Mouse (Mus musculus): ENCODE data around the gene Zfp317.
"Not testable (repeated sequence)": the region's sequence is repeated elsewhere in the genome, so short reads cannot be mapped to it uniquely, and the experiment has no call there.

Gene Zfp317

DNA sequence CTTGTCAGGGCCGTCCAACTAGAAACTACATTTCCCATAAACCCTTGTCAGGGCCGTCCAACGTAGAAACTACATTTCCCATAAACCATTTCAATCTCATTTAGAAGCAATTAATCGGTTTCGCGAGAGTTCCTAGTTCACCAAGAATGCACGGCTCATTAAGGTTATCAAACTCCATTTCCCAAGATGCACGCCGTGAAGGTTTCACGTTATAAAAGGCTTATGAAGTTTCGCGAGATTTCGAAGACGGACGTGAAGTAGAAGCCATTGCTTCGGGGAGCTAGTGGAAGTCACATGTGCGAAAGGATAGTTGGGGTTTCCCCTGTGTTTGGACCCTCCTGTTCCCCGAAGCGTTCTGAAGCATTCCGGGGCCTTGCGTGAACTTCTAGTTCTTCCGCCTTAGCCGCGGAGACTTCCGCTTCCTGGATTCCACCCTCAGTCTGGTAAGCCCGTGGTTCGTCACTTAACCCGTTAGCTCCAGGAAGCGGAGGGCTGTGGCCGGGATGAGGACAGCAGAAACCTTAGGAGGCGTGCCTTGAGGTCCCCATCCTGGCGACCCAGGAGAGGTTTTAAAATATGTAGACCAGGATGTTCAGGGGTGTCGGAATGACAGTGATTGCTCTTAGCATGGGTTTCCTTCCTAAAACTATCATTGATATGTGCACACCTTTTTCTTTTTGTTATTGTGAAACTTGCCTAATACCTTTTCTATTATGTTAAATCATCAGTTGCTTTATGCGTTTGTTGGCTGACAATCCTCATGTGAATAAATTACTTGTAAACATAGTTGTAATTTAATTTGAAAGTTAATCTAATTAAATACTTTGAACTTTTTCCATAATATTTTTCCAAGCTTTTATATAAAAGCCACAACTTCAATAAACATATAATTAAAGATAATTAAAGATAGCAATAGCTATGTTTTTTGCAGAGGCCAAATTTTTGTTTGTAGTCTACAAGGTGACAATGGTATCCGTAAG lies at the start of gene Zfp317:
Gene Zfp317, plus strand, starts transcription at position 260 of the 980 bp plus-strand sequence.
- peak; percentile 88 to 89 for DNase-seq

DNA sequence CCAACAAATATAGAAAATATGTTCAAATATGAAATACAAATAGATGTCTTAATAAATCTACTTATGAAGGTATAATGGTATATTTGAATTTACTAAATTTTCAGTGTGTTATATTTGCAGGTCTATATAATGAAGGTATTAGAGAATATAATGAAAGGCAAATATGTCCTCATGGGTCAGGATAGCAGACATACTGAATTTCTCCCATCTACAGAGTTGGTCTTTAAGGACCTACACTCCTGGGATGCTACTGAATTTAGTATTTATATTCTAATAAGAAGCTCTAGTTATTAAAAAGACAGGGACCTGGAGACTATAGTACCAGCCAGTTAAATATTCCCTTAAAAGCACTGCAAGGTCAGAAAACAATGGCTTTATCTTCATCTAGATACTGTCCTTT lies 39.6 kb upstream of the Zfp317 start, which contains the start of gene Olfr855:
Gene Olfr855, plus strand, starts transcription at position 301 of the 400 bp plus-strand sequence.
- no peak for DNase-seq

- DNase-seq = no peak
Measured at GRCm38 (mm10) chr9:19621297-19621696, 605 bp upstream of the Zfp317 start.

GRCm38 (mm10) chr9:19629574-19629973 lies 7.7 kb downstream of the Zfp317 start:
- no peak for DNase-seq

- no peak for DNase-seq
Measured at GRCm38 (mm10) chr9:19645193-19645592, 23.3 kb downstream of the Zfp317 start.

GRCm38 (mm10) chr9:19690281-19690680 lies 68.4 kb downstream of the Zfp317 start:
- DNase-seq = no peak

- DNase-seq = no peak
Measured at GRCm38 (mm10) chr9:19691426-19691825, 69.5 kb downstream of the Zfp317 start.

DNA sequence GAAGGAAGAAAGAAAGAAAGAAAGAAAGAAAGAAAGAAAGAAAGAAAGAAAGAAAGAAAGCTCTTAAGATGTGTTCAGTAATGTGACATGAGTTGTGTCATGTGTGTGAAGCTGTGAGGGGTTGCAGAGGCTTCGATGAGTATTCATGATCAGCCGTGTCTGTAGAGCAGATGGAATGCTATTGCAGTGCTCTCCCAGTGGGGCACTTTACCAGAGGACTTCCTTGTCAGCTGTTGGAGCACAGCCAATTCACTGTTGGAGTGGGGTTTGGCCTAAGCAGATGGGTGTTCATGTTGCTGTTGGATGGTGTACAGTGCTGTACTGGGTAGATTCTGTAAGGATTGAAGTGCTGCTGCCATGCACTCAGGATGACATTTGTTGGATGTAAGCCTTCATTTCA lies 70.5 kb downstream of the Zfp317 start:
- no peak for DNase-seq

GRCm38 (mm10) chr9:19694285-19694684 lies 72.4 kb downstream of the Zfp317 start:
- not testable (repeated sequence) for DNase-seq

DNA sequence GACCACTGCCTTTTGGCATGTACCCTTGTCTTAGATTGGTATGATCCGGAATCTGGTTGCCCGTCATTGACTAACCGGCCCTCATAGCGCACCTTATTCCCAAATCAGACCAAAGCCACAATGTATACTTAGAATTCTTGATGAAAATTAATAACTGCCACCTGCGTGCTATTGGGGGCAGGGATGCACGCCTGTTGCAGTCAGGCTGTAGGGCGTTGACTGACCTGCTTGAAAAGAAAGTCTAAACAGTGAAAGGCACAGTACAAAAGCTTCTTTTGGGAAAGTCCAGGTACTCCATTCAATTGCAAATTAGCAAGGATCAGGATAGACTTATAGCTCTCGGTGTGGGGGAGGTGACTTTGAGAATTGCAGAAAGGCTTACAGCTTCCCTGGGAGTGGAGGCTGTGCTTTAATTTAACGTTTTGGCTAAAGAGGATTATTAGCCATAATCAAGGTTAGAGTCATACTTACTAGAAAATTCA lies 73.0 kb downstream of the Zfp317 start:
- not testable (repeated sequence) for DNase-seq

Data from B cell, adult 2 months (primary cell).